Mouse (Mus musculus) heart, adult 2 months (tissue): ENCODE measurements around the gene Tcf7l1. TPM values are rescaled to one million over a fixed set of nuclear protein-coding genes. Genes with fewer than 3 reads are reported as not detected.

Experiments used
- DNase-seq, 2 experiments: peaks; one replicate each; pipeline ENCODE4 v3.0.0; 2021
- H3K27ac ChIP-seq: fragments of 200-600 bp; 2 replicates; pipeline ENCODE4 v1.8.1; 2022
- H3K27me3 ChIP-seq: fragments of 200-500 bp; 2 replicates; pipeline ENCODE4 v1.6.1; 2012; ENCODE audit warnings: mild to moderate bottlenecking, low read length, inconsistent platforms, mixed read lengths; ENCODE audit not compliant: control insufficient read depth, insufficient read depth
- H3K36me3 ChIP-seq: fragments of 200-500 bp; 2 replicates; pipeline ENCODE4 v1.6.1; 2012; ENCODE audit warnings: low read length, inconsistent platforms; ENCODE audit not compliant: control insufficient read depth, insufficient read depth
- H3K4me1 ChIP-seq: fragments of 200-500 bp; 2 replicates; pipeline ENCODE4 v1.6.1; 2011; ENCODE audit warnings: low read length; ENCODE audit not compliant: control insufficient read depth, insufficient read depth
- H3K4me3 ChIP-seq: fragments of 200-600 bp; 2 replicates; pipeline ENCODE4 v1.8.1; 2022
- H3K79me2 ChIP-seq: fragments of 200-500 bp; replicated peaks from 2 replicates; pipeline ENCODE4 v1.6.1; 2012; ENCODE audit warnings: mild to moderate bottlenecking, inconsistent platforms, low read length, moderate library complexity, mixed read lengths; ENCODE audit not compliant: control insufficient read depth, insufficient read depth
- H3K9ac ChIP-seq: fragments of 200-500 bp; 2 replicates; pipeline ENCODE4 v1.6.1; 2012; ENCODE audit warnings: low read depth, mild to moderate bottlenecking, control low read depth, inconsistent platforms, low read length, mixed read lengths
- CTCF ChIP-seq: fragments of 200-600 bp; IDR thresholded peaks from 2 replicates; pipeline ENCODE4 v1.8.1; 2022; ENCODE audit warnings: antibody characterized with exemption, mild to moderate bottlenecking, moderate library complexity
- EP300 ChIP-seq: fragments of 200-500 bp; IDR thresholded peaks from 2 replicates; pipeline ENCODE4 v1.6.1; 2011; ENCODE audit warnings: low read depth, low read length, control low read depth; ENCODE audit not compliant: insufficient read depth
- POLR2A ChIP-seq: fragments of 200-500 bp; IDR thresholded peaks from 2 replicates; pipeline ENCODE4 v1.6.1; 2011; ENCODE audit warnings: mild to moderate bottlenecking, low read depth, low read length, control low read depth; ENCODE audit not compliant: insufficient read depth
- WGBS: fragments of 180-500 bp; shearing (Covaris S2); methylation state at CpG from one replicate; pipeline ENCODE4 v1.1.7; 2018; 5-methylcytosine and 5-hydroxymethylcytosine counted together
- intact Hi-C: fragments of 180-260 bp; cut with DNase I; formaldehyde crosslinking; loops from one replicate; pipeline ENCODE4 v1.15.1; 2025
- polyA plus RNA-seq: library from polyadenylated mRNA; depleted of rRNA; stranded (reverse); fragments of >200 nt; gene quantifications from 2 replicates; pipeline ENCODE4 v1.2.3, GENCODE M21; 2012; rRNA removed
- total RNA-seq, 2 experiments: library from RNA; stranded (reverse); gene quantifications; 2 replicates each; pipeline ENCODE4 v1.2.3; 2021

Tcf7l1 gene
- total and polyA plus RNA-seq, 3 experiments = 8.8 to 17.7 (median 10.0) TPM

DNA sequence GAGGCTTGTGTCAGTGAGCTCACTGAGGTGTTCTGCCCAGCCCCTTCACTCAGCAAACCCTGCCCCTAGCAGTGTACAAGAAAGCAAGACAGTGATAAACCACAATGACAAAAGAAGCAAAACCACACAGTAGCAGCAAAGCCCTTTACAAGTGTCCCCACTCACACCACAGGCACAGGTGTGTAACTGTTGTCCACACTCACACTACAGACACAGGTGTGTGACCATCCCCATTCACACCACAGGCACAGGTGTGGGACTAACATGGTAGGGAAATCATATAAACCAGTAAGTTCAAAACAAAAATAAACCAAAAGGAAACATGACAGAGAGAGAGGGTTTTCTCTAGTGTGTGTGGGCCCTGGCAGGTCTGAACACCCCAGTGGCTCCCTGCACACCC, 200.7 kb downstream of the Tcf7l1 start:
- Histone ChIP-seq H3K4me1 (no peaks in the 10 kb centered on the region; the same call in 1 of the 2 replicates), H3K4me3 (no peak overlapping the region), H3K9ac (no peak overlapping the region), H3K36me3 (no peaks in the 10 kb centered on the region), H3K27me3 (no peaks in the 10 kb centered on the region), H3K27ac (no peak overlapping the region), H3K79me2 (no peaks in the 10 kb centered on the region)
- intact Hi-C loops = no loop called here
- TF ChIP-seq EP300 (no peak), CTCF (no peak), POLR2A (no peak)
- no peak for DNase-seq

DNA sequence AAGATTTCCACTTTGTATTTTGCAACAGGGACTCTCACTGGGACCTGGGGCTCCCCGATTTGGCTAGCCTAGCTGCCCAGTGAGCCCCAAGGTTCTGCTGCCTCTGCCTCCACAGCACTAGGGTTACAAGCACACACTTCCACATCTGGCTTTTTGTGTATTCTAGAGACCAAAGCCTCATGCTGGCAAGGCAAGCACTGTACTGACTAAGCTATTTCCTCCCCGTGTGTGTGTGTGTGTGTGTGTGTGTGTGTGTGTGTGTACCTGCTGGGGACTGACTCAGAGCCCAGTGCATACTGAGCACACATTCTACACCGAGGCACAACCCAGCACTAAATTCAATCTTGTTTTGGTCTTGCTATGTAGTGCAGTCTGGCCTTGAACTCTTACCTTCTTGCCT, 202.4 kb downstream of the Tcf7l1 start:
- Histone ChIP-seq H3K36me3 (no peaks in the 10 kb centered on the region), H3K4me3 (no peak overlapping the region), H3K4me1 (no peaks in the 10 kb centered on the region), H3K27ac (no peak overlapping the region), H3K9ac (no peak overlapping the region), H3K79me2 (no peaks in the 10 kb centered on the region), H3K27me3 (no peaks in the 10 kb centered on the region)
- no peak for TF ChIP-seq POLR2A
- TF ChIP-seq EP300 = no peak
- TF ChIP-seq CTCF = no peak
- intact Hi-C loops = no loop called here
- no peak for DNase-seq
- WGBS = 62% methylated on average over 3 of the region's 3 CpGs

DNA sequence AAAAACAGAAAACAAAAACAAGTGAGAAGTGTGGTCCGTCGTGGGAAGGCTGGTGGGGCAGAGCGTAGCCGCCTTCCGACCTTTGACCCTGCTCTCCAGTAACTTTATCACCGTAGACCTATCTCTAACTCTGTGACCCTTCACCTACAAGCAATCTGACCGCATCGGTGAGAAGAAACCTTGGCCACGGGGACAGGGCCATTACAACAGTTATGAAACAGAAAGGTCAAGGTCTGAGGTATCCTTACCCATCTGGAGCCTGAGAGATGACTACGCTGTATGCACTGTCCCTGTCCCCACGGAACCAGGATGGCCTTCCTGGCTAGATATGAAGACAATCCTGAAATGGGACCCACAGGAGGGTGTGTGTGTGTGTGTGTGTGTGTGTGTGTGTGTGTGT, 204.9 kb downstream of the Tcf7l1 start:
- no peak for DNase-seq
- Histone ChIP-seq H3K27ac (no peak overlapping the region), H3K9ac (no peak overlapping the region), H3K79me2 (no peaks in the 10 kb centered on the region), H3K4me1 (no peaks in the 10 kb centered on the region), H3K27me3 (no peaks in the 10 kb centered on the region), H3K36me3 (no peaks in the 10 kb centered on the region), H3K4me3 (no peak overlapping the region)
- TF ChIP-seq POLR2A = no peak
- no peak for TF ChIP-seq CTCF
- no peak for TF ChIP-seq EP300
- 81% methylated on average over 11 of the region's 11 CpGs for WGBS
- intact Hi-C loops = no loop called here

DNA sequence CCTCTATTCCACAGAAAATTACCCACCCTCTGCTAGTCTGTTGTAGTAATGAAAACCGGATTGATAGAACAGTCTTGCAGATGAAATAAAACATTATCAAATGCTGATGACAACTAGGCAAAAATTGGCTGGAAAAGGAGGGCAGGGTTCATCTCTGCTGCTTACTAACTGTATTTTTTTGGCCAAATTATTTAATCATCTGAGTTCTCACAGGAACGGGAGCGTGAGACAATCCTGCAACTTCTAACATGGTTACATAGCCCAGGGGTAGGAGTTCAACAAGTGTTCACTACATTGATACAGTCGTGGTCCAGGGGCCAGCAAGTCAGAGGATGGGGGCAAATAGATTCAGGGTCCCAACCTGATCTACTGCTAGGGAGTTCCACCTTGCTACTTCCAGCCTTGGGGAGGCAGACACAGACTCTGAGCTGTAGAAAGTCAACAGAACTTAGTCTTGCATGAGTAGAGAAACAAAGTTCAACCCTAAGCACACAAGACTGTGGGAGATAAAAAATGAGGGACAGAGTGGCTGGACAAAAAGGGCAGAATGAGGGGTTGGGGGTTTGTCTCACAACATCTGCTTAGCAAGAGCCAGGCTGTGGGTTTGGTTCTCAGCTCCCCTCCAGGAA, 205.7 kb downstream of the Tcf7l1 start:
- intact Hi-C loops = no loop called here
- no peak for TF ChIP-seq CTCF
- TF ChIP-seq POLR2A = no peak
- no peak for TF ChIP-seq EP300
- Histone ChIP-seq H3K4me1 (no peaks in the 10 kb centered on the region), H3K9ac (no peak overlapping the region), H3K27me3 (no peaks in the 10 kb centered on the region), H3K79me2 (no peaks in the 10 kb centered on the region), H3K36me3 (no peaks in the 10 kb centered on the region), H3K4me3 (no peak overlapping the region), H3K27ac (no peak overlapping the region)
- WGBS = 75% methylated on average over 4 of the region's 4 CpGs
- no peak for DNase-seq

DNA sequence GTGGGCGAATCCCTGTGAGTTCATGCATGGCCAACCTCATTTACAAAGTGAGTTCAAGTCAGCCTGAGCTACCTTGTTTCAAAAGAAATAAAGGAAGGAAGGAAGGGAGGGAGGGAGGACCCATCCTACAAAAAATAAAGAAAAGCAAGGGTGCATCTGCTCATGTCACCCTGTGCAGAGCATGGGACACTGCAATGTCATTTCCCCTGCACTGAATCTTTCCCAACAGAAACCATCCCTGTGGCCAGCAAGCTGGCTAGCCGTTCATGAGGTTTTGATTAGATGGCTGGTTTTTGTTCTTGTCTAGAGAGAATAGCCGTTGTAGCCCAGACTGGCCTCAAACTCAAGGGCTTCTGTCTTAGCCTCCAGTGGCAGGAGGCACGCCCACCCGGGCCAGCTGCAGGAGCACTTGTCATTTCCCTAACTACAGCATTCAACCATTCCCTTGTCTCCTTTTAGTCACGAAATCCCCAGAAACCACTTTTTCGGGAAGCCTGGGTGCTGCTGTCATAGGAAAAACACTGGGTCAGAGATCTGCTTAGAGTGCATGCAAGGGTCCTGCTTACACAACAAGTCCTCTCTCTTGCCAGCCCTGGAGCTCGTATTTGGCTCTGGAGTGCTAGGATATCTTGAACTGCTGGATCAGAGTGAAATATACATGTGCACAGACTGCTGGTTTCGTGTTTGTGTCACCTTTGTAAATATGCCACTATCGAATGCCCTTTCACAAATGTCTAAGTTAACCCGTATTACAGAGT, 207.2 kb downstream of the Tcf7l1 start:
- intact Hi-C loops = no loop called here
- Histone ChIP-seq H3K9ac (no peak overlapping the region), H3K36me3 (no peaks in the 10 kb centered on the region), H3K79me2 (no peaks in the 10 kb centered on the region), H3K4me1 (no peaks in the 10 kb centered on the region), H3K4me3 (no peak overlapping the region), H3K27me3 (no peaks in the 10 kb centered on the region), H3K27ac (no peak overlapping the region)
- peak in 1 of 2 experiments; percentile 33 for DNase-seq
- 64% methylated on average over 11 of the region's 11 CpGs for WGBS
- TF ChIP-seq CTCF (no peak), EP300 (no peak), POLR2A (no peak)

Other genes with a start within 250 kb of the Tcf7l1 start
- gene Capg, start 244.9 kb downstream of the Tcf7l1 start, total RNA-seq = 10 to 100 TPM in 1 of 2 experiments, 1 to 10 TPM in 1; 9.5 to 10.8 TPM
- 12.6 and 16.1 TPM in 2 replicates for gene Capg, start 244.9 kb downstream of the Tcf7l1 start, polyA plus RNA-seq
- 10 to 100 TPM; 12.8 to 16.5 TPM for gene Elmod3, start 190.8 kb downstream of the Tcf7l1 start, total RNA-seq
- gene Elmod3, start 190.8 kb downstream of the Tcf7l1 start, polyA plus RNA-seq = 25.5 and 32.8 TPM in 2 replicates
- 100 to 1,000 TPM; 155 to 181 TPM for gene Retsat, start 190.8 kb downstream of the Tcf7l1 start, total RNA-seq
- 57.1 and 83.3 TPM in 2 replicates for gene Retsat, start 190.8 kb downstream of the Tcf7l1 start, polyA plus RNA-seq
- 10 to 100 TPM; 60.1 to 68.0 TPM for gene Tgoln1, start 172.3 kb downstream of the Tcf7l1 start, total RNA-seq
- 29.0 and 55.7 TPM in 2 replicates for gene Tgoln1, start 172.3 kb downstream of the Tcf7l1 start, polyA plus RNA-seq
- 100 to 1,000 TPM in 1 of 2 experiments, 10 to 100 TPM in 1; 95.7 to 107 TPM for gene Kcmf1, start 110.7 kb upstream of the Tcf7l1 start, total RNA-seq
- gene Kcmf1, start 110.7 kb upstream of the Tcf7l1 start, polyA plus RNA-seq = 114 and 185 TPM in 2 replicates
- gene Tmsb10, start 169.5 kb upstream of the Tcf7l1 start, total RNA-seq = 10 to 100 TPM; 73.8 to 96.5 TPM
- gene Tmsb10, start 169.5 kb upstream of the Tcf7l1 start, polyA plus RNA-seq = 29.8 and 36.4 TPM in 2 replicates